Mouse (Mus musculus): ENCODE results near the gene Bmp5.
"Not testable (repeated sequence)": the region's sequence is repeated elsewhere in the genome, so short reads cannot be mapped to it uniquely, and the experiment has no call there.

Bmp5 gene

GRCm38 (mm10) chr9:75775129-75775845 is at the start of gene Bmp5:
TSS of gene Bmp5 (plus strand) at chr9:75775364.
- no peak for DNase-seq (ENCODE audit: low read depth, low spot score)

GRCm38 (mm10) chr9:75760075-75760474 is 15.1 kb upstream of the Bmp5 start:
- DNase-seq (ENCODE audit: low read depth, low spot score), result peak; percentile 30

GRCm38 (mm10) chr9:75761567-75761966 is 13.6 kb upstream of the Bmp5 start:
- DNase-seq (ENCODE audit: low read depth, low spot score), result no peak

GRCm38 (mm10) chr9:75762487-75762886 is 12.7 kb upstream of the Bmp5 start:
- DNase-seq (ENCODE audit: low read depth, low spot score), result peak; percentile 44

- no peak for DNase-seq (ENCODE audit: low read depth, low spot score)
These were observed 10.4 kb upstream of the Bmp5 start for GRCm38 (mm10) chr9:75764792-75765191.

GRCm38 (mm10) chr9:75766521-75766920 is 8.6 kb upstream of the Bmp5 start:
- no peak for DNase-seq (ENCODE audit: low read depth, low spot score)

GRCm38 (mm10) chr9:75769042-75769441 is 6.1 kb upstream of the Bmp5 start:
- no peak for DNase-seq (ENCODE audit: low read depth, low spot score)

GRCm38 (mm10) chr9:75776153-75776552 is 989 bp downstream of the Bmp5 start:
- no peak for DNase-seq (ENCODE audit: low read depth, low spot score)

GRCm38 (mm10) chr9:75778762-75779346 is 3.7 kb downstream of the Bmp5 start:
- no peak for DNase-seq (ENCODE audit: low read depth, low spot score)

- DNase-seq (ENCODE audit: low read depth, low spot score), result no peak
These were observed 5.6 kb downstream of the Bmp5 start for GRCm38 (mm10) chr9:75780558-75781276.

- DNase-seq (ENCODE audit: low read depth, low spot score), result peak; percentile 8
These were observed 6.4 kb downstream of the Bmp5 start for GRCm38 (mm10) chr9:75781600-75781999.

- no peak for DNase-seq (ENCODE audit: low read depth, low spot score)
These were observed 8.4 kb downstream of the Bmp5 start for GRCm38 (mm10) chr9:75783573-75783972.

GRCm38 (mm10) chr9:75785959-75786358 is 10.8 kb downstream of the Bmp5 start:
- DNase-seq (ENCODE audit: low read depth, low spot score), result no peak

GRCm38 (mm10) chr9:75787121-75787520 is 12.0 kb downstream of the Bmp5 start:
- no peak for DNase-seq (ENCODE audit: low read depth, low spot score)

GRCm38 (mm10) chr9:75789879-75790428 is 14.8 kb downstream of the Bmp5 start:
- DNase-seq (ENCODE audit: low read depth, low spot score), result no peak

GRCm38 (mm10) chr9:75804940-75805339 is 29.8 kb downstream of the Bmp5 start:
- no peak for DNase-seq (ENCODE audit: low read depth, low spot score)

- not testable (repeated sequence) for DNase-seq (ENCODE audit: low read depth, low spot score)
These were observed 33.0 kb downstream of the Bmp5 start for GRCm38 (mm10) chr9:75808179-75808578.

GRCm38 (mm10) chr9:75808659-75809058 is 33.5 kb downstream of the Bmp5 start:
- no peak for DNase-seq (ENCODE audit: low read depth, low spot score)

GRCm38 (mm10) chr9:75815161-75815560 is 40.0 kb downstream of the Bmp5 start:
- DNase-seq (ENCODE audit: low read depth, low spot score), result no peak

- DNase-seq (ENCODE audit: low read depth, low spot score), result no peak
These were observed 43.2 kb downstream of the Bmp5 start for GRCm38 (mm10) chr9:75818400-75818799.

- DNase-seq (ENCODE audit: low read depth, low spot score), result no peak
These were observed 57.3 kb downstream of the Bmp5 start for GRCm38 (mm10) chr9:75832468-75832867.

- DNase-seq (ENCODE audit: low read depth, low spot score), result no peak
These were observed 58.1 kb downstream of the Bmp5 start for GRCm38 (mm10) chr9:75833189-75833732.
